Mouse (Mus musculus): Measurements from ENCODE around the gene Slc8a3. TPM values are rescaled to one million over a fixed set of nuclear protein-coding genes. Genes with fewer than 3 reads are reported as not detected.

Slc8a3 gene
- polyA plus RNA-seq, 1 experiment from 2014 or later, result 0.44 TPM

DNA sequence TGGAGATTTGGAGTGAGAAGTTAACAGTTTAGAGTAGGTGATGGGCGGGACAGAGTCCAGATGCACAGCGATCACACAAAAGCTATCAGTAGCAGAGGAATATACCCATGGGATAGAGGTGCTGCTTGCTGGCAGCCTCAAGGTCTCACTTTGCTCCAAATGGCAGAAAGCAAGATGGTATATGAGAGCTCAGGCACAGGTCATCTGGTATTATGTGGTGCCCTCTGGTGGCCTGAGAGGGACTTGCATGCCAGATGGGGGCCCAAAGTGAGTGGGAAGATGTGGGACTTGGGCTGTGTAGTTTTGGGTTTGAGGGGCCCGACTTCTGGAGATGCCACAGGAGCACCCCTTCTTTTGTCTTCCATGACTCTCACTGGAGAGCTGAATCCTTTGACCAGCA, 150.9 kb downstream of the Slc8a3 start:
- H3K4me1 ChIP-seq, result no peaks in the 10 kb centered on the region
- no peak overlapping the region for H3K9ac ChIP-seq
- no peaks in the 10 kb centered on the region for H3K27me3 ChIP-seq (replicated peaks)
- no peak for ATAC-seq (ENCODE audit: extremely low read depth, insufficient number of reproducible peaks, low FRiP score, low TSS enrichment)
- no peak overlapping the region for H3K4me2 ChIP-seq
- no peak overlapping the region for H3K27ac ChIP-seq (replicated peaks)
- H3K36me3 ChIP-seq, result no peaks in the 10 kb centered on the region; the same call in 1 of the 2 replicates
- no peaks in the 10 kb centered on the region for H3K9me3 ChIP-seq
- H3K4me3 ChIP-seq, result no peak overlapping the region
- WGBS, result 57% methylated on average over 3 of the region's 3 CpGs

DNA sequence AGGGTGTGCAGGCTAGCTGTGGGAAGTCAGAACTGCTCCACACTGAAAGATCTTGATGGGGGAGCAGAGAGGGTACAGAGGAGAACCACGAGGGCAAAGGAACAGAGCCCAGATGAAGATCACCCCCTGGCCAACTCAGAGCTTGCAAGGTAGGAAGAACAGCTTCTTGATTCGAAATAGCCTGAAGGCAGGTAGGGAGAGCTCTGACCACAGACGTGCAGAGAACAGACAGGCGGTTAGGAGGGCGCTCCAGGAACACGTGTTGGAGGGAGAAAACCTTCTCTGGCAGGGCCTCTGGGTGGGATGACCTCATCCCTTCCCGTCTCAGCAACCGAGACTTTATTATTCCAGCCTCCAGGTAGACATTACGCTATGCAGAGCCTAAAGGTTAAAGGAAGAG, 157.7 kb downstream of the Slc8a3 start:
- H3K36me3 ChIP-seq, result no peaks in the 10 kb centered on the region; the same call in 1 of the 2 replicates
- no peak for ATAC-seq (ENCODE audit: extremely low read depth, insufficient number of reproducible peaks, low FRiP score, low TSS enrichment)
- 45% methylated on average over 9 of the region's 9 CpGs for WGBS

DNA sequence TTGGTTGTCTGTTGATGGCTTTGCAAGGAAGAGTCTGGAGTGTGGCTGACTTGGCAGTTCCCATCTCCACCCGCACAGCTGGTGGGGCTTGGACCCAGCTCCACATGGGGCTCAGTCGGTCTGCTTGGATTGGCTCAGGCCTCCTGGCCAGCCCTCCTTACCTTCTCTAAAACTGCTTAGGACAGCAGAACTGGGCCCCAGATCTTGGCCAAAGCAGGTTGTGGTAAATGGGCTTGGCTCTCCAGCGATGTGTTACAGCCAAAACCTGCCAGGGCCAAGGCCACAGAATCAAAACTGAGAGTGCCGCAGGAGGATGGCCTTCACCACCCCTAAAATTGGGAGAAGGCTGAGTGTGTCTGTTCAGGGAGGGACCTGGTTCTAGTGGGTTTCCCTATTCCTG, 159.1 kb downstream of the Slc8a3 start:
- H3K9me3 ChIP-seq, result no peaks in the 10 kb centered on the region
- H3K27ac ChIP-seq (replicated peaks), result no peak overlapping the region
- no peaks in the 10 kb centered on the region for H3K4me1 ChIP-seq
- no peak overlapping the region for H3K4me3 ChIP-seq
- no peaks in the 10 kb centered on the region for H3K27me3 ChIP-seq (replicated peaks)
- no peak overlapping the region for H3K4me2 ChIP-seq
- no peak for ATAC-seq (ENCODE audit: extremely low read depth, insufficient number of reproducible peaks, low FRiP score, low TSS enrichment)
- no peak overlapping the region for H3K9ac ChIP-seq
- WGBS, result 86% methylated on average over 4 of the region's 4 CpGs
- H3K36me3 ChIP-seq, result no peaks in the 10 kb centered on the region; the same call in 1 of the 2 replicates

More for the DNA sequence above, 157.7 kb downstream of the Slc8a3 start:
- Histone ChIP-seq H3K4me1 (no peaks in the 10 kb centered on the region), H3K27me3 (replicated peaks) (no peaks in the 10 kb centered on the region), H3K4me2 (no peak overlapping the region), H3K27ac (replicated peaks) (no peak overlapping the region), H3K9ac (no peak overlapping the region), H3K9me3 (no peaks in the 10 kb centered on the region), H3K4me3 (no peak overlapping the region)

DNA sequence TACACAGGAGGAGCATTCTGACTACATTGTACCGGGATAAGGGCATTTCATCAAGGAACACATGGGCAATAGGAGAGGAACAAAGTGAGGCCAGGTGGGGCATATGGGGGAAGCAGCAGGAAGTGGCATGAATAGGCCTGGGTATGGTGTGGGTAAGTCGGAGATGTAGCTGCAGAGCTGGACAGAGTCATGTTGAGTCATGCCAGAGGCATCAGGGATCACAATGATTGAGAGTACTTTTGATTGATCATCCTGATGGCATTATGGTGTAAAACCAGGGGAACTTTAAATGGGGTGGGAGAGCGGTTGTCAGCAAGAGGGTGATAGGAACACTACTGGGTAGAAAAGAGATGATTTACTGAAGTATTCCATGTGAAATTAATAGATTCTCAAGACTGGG, 160.0 kb downstream of the Slc8a3 start:
- Histone ChIP-seq H3K27me3 (replicated peaks) (no peaks in the 10 kb centered on the region), H3K36me3 (no peaks in the 10 kb centered on the region), H3K4me1 (no peaks in the 10 kb centered on the region), H3K4me3 (no peak overlapping the region), H3K9me3 (no peaks in the 10 kb centered on the region), H3K9ac (no peak overlapping the region), H3K27ac (replicated peaks) (no peak overlapping the region), H3K4me2 (no peak overlapping the region)
- ATAC-seq (ENCODE audit: extremely low read depth, insufficient number of reproducible peaks, low FRiP score, low TSS enrichment), result no peak
- WGBS, result 81% methylated on average over 3 of the region's 3 CpGs

DNA sequence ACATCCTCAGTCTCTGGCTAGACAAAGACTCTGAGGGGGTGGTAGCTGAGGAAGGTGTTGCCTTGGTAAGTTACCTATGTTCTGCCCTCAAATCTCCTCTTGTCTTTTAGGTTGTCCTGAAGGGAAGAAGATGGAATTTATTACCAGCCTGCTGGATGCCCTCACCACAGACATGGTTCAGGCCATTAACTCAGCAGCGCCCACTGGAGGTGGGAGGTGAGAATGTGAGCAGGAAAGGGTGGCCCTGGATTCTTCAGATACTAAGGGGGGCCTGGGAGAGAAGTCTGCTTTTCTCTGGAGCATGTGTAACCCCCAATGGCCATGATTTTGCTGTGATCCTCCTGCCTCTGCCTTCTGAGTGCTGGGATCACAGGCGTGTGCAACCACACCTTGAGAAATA, 162.9 kb downstream of the Slc8a3 start:
- H3K9me3 ChIP-seq, result no peaks in the 10 kb centered on the region
- ATAC-seq (ENCODE audit: extremely low read depth, insufficient number of reproducible peaks, low FRiP score, low TSS enrichment), result no peak
- no peak overlapping the region for H3K27ac ChIP-seq (replicated peaks)
- 64% methylated on average over 2 of the region's 2 CpGs for WGBS
- H3K9ac ChIP-seq, result no peak overlapping the region
- H3K36me3 ChIP-seq, result no peaks in the 10 kb centered on the region
- H3K4me1 ChIP-seq, result no peaks in the 10 kb centered on the region
- H3K27me3 ChIP-seq (replicated peaks), result no peaks in the 10 kb centered on the region
- no peak overlapping the region for H3K4me2 ChIP-seq
- no peak overlapping the region for H3K4me3 ChIP-seq

DNA sequence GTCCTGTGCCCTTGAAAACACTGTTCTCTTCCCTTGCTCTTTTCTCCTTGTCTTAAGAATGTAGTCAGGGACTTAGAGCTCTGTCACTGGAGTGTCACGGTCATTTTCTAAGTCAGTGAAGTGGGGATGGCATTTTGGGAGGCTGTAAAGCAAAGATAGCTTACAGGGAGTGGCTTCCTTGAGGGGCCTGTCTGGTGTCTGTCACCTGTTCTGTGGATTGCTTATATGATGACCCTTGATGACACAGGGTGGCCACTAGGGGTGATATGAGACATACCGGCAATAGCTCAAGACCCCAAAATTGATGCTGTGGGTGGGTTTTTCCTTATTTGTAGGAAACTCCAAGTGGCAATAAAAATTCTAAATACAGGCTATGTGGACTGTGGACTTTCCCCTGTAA, 164.5 kb downstream of the Slc8a3 start:
- H3K27ac ChIP-seq (replicated peaks), result no peak overlapping the region
- no peak overlapping the region for H3K9ac ChIP-seq
- no peak overlapping the region for H3K4me2 ChIP-seq
- H3K4me1 ChIP-seq, result no peaks in the 10 kb centered on the region
- no peak for ATAC-seq (ENCODE audit: extremely low read depth, insufficient number of reproducible peaks, low FRiP score, low TSS enrichment)
- H3K9me3 ChIP-seq, result no peaks in the 10 kb centered on the region
- no peaks in the 10 kb centered on the region for H3K27me3 ChIP-seq (replicated peaks)
- no peak overlapping the region for H3K4me3 ChIP-seq
- H3K36me3 ChIP-seq, result no peaks in the 10 kb centered on the region
- WGBS, result 48% methylated on average over 2 of the region's 2 CpGs

DNA sequence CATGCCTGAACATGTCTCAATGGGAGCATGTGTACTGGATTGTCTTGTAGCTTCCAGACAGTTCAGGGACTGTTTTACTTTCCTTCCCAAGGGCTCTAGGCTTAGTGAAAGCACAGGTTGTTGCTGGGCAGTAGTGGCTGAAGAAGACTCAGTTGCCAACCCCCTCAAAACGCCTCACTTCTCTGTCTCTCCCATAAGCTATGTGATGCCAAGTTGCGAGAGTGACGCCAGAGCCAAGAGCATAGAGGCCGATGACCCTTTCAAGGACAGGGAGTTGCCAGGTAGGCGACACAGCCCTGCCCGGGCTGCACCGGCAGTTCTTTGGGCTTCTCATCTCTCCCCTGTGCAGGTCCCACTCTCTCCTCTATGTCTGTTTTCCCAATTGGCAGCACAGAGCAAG, 164.9 kb downstream of the Slc8a3 start:
- H3K4me2 ChIP-seq, result no peak overlapping the region
- H3K4me1 ChIP-seq, result no peaks in the 10 kb centered on the region
- ATAC-seq (ENCODE audit: extremely low read depth, insufficient number of reproducible peaks, low FRiP score, low TSS enrichment), result no peak
- H3K27me3 ChIP-seq (replicated peaks), result no peaks in the 10 kb centered on the region
- no peaks in the 10 kb centered on the region for H3K9me3 ChIP-seq
- no peak overlapping the region for H3K4me3 ChIP-seq
- 83% methylated on average over 7 of the region's 7 CpGs for WGBS
- H3K36me3 ChIP-seq, result no peaks in the 10 kb centered on the region
- no peak overlapping the region for H3K27ac ChIP-seq (replicated peaks)
- no peak overlapping the region for H3K9ac ChIP-seq

DNA sequence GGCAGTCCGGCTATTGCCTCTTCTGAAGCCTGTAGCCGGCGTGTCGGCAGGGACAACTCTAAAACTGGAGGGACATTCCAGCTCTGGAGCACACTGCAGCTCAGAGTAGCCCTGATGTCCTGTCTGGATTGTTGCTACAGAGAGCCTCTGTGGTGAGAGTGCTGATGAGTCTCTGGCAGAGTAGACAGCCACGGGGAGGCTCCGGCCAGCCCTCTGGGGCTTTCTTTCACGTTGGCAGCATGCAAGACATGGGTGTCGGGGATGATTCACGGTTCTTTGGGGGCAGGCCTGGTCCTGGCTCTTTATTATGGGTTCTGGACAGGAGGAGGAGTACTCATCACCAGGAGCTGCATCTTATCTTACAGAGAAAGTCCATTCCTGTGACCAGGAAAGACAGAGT, 165.8 kb downstream of the Slc8a3 start:
- H3K4me3 ChIP-seq, result no peak overlapping the region
- no peak overlapping the region for H3K27ac ChIP-seq (replicated peaks)
- H3K9ac ChIP-seq, result no peak overlapping the region
- no peaks in the 10 kb centered on the region for H3K27me3 ChIP-seq (replicated peaks)
- H3K9me3 ChIP-seq, result no peaks in the 10 kb centered on the region
- WGBS, result 75% methylated on average over 9 of the region's 9 CpGs
- H3K4me1 ChIP-seq, result no peaks in the 10 kb centered on the region
- H3K4me2 ChIP-seq, result no peak overlapping the region
- no peaks in the 10 kb centered on the region for H3K36me3 ChIP-seq
- no peak for ATAC-seq (ENCODE audit: extremely low read depth, insufficient number of reproducible peaks, low FRiP score, low TSS enrichment)

DNA sequence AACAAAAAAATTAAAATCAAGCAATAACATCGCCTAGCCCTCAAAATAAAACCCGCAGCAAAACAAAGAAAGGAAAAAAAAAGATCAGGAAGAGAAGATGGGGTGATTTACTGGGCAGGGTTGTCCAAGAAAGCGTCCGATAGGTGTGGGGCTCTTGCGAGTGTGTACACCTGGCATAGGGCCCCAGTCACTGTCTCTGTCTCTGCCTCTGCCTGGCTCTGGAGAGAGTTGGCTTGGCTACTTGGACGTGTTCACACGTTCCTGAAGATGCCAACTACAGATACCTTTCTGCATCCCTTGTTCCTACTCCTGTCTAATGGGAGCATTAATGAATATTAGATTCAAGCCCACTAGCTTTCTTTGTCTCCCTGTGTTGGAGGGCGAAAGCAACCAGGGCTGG, 166.4 kb downstream of the Slc8a3 start:
- H3K9ac ChIP-seq, result no peak overlapping the region
- H3K4me2 ChIP-seq, result no peak overlapping the region
- no peak overlapping the region for H3K4me3 ChIP-seq
- no peak overlapping the region for H3K27ac ChIP-seq (replicated peaks)
- whole genome bisulfite sequencing, result 82% methylated on average over 8 of the region's 8 CpGs
- H3K27me3 ChIP-seq (replicated peaks), result no peaks in the 10 kb centered on the region
- no peaks in the 10 kb centered on the region for H3K36me3 ChIP-seq
- H3K4me1 ChIP-seq, result no peaks in the 10 kb centered on the region
- no peaks in the 10 kb centered on the region for H3K9me3 ChIP-seq
- ATAC-seq (ENCODE audit: extremely low read depth, insufficient number of reproducible peaks, low FRiP score, low TSS enrichment), result no peak

DNA sequence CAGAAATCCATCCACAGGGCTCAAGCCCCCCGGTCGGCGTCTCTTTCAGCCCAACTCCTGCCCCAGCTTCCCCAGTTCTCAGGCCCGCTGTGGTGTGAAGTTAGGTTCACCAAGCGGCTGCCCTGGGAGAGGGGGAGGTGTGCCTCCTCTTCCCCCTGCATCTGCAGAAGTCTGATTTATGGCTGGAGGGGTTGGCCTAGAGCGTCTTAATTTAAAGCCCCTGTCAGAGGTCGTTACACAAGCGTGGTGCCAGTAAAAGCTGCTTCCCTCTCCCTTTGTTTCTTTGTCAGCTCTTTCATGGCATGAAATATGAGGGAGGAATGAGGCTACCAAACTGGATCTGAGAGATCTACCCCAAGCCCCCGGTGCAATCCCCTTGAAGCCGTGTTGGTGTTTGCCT, 166.9 kb downstream of the Slc8a3 start:
- H3K4me1 ChIP-seq, result no peaks in the 10 kb centered on the region
- no peaks in the 10 kb centered on the region for H3K9me3 ChIP-seq
- H3K36me3 ChIP-seq, result no peaks in the 10 kb centered on the region
- 62% methylated on average over 10 of the region's 10 CpGs for WGBS
- no peak overlapping the region for H3K27ac ChIP-seq (replicated peaks)
- no peak overlapping the region for H3K4me3 ChIP-seq
- no peak overlapping the region for H3K4me2 ChIP-seq
- H3K9ac ChIP-seq, result no peak overlapping the region
- no peaks in the 10 kb centered on the region for H3K27me3 ChIP-seq (replicated peaks)
- ATAC-seq (ENCODE audit: extremely low read depth, insufficient number of reproducible peaks, low FRiP score, low TSS enrichment), result no peak

DNA sequence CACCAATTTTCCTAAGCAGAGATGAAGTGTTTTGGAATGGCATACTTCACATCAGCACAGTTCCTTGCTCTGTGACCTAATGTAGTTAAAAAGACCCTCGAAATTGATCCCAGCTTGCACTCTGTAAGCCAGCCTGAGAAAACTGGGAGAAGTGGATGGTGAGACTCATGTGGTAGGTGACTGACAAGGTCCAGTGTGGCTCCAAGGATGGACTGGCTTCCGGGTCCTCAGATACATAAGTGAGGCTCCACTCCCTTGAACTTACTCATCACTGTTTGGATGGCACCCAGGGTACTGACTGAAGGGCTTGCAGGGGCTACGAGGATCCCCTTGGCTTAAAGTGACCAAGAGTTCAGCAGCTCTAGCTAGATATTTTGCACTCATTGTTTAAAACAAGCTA, 169.4 kb downstream of the Slc8a3 start:
- ATAC-seq (ENCODE audit: extremely low read depth, insufficient number of reproducible peaks, low FRiP score, low TSS enrichment), result no peak
- Histone ChIP-seq H3K9ac (no peak overlapping the region), H3K4me1 (no peaks in the 10 kb centered on the region), H3K9me3 (no peaks in the 10 kb centered on the region), H3K4me3 (no peak overlapping the region), H3K27ac (replicated peaks) (no peak overlapping the region), H3K27me3 (replicated peaks) (no peaks in the 10 kb centered on the region), H3K4me2 (no peak overlapping the region), H3K36me3 (no peaks in the 10 kb centered on the region)
- WGBS, result 74% methylated on average over 3 of the region's 3 CpGs

DNA sequence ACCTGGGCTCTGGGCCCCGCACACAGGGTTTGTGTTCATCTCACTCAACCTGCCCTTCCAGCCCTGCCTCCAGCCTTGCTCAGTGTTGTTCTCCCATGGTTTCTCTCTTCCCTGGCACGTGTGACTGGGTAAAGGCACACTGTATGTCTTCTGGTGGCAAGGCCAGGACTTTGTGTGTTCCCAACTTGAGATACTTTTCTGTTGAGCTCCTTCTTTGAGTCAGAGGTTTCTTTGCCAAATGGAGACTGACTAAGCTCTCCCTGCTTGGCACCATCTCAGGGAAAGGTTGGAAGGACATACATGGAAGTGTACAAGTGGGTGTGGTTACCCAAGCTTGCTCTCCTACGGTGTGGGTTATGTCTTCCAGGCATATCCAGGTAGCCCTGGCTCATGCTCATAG, 169.8 kb downstream of the Slc8a3 start:
- WGBS, result 78% methylated on average over 3 of the region's 3 CpGs
- no peak overlapping the region for H3K4me3 ChIP-seq
- no peak overlapping the region for H3K27ac ChIP-seq (replicated peaks)

More for the DNA sequence above, 169.8 kb downstream of the Slc8a3 start:
- H3K36me3 ChIP-seq, result no peaks in the 10 kb centered on the region
- H3K4me1 ChIP-seq, result no peaks in the 10 kb centered on the region
- ATAC-seq (ENCODE audit: extremely low read depth, insufficient number of reproducible peaks, low FRiP score, low TSS enrichment), result no peak
- H3K4me2 ChIP-seq, result no peak overlapping the region
- no peak overlapping the region for H3K9ac ChIP-seq
- no peaks in the 10 kb centered on the region for H3K9me3 ChIP-seq
- H3K27me3 ChIP-seq (replicated peaks), result no peaks in the 10 kb centered on the region
